9 mouse cellular contexts compared by ENCODE assay signal in the genomic region with DNA sequence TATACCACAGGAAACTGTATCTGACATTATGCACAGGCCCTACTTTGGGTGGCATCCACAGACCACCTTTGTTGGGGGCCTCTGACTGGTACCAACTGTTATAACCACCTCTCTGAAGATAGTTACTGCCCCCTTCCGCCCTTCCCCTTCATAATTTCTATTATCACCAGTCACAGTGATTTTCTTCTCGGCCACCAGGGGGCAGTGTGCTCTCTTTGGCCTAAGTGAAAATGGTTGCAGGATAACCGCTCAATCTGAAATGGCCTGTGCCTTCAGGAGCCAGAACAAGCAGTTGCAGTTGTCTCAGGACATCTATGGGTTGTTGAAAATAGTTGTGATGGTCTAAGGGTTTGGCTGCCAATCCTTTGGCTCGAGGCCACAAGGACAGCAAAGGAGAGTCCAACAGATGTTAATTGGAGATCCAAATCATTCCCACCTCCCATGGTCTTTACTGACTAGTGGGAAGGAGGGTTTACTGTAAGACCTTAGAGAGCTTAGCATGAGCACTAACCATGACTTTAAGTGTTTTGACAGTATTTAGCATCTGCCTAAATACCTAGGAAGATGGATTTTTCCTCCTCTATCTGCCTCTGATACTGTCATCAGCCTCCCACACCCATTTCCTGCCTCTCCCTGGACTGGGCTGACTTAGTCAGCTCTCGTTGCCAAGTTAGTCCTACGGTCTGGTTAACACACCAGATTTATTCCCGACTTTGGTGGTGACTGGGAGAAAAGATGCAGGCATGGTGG. TPM values are rescaled to one million over a fixed set of nuclear protein-coding genes. Genes with fewer than 3 reads are reported as not detected.
DNase-seq lines count a peak whose midpoint lies in the region; ATAC-seq and TF ChIP-seq lines count a peak whose summit lies in the region.
"Had no signal": no experiment of that assay in that cellular context is flagged by ENCODE, and none has a peak within 500 bp of the region (broad histone marks: within the 10 kb centered on the region; RNA-seq: fewer than 3 reads in every experiment).

No protein-coding gene starts in this region.

- TF ChIP-seq POLR2A in bone marrow macrophage, adult 2 months (IDR thresholded peaks at IDR 0.05; ENCODE audit: borderline replicate concordance, low read depth, low read length) = no peak
- no peak for TF ChIP-seq POLR2A in small intestine, adult 2 months (IDR thresholded peaks at IDR 0.05; ENCODE audit: low read depth, low read length)

- ATAC-seq in midbrain, embryonic 14.5 days (ENCODE audit: low FRiP score, low TSS enrichment) = no peak
- ATAC-seq in midbrain, embryonic 16.5 days = no peak
- ATAC-seq in forebrain, embryonic 15.5 days (replicated peaks) = 0 out of 2 replicates have a peak, but pooled peaks have one; percentile 32
- ATAC-seq in liver, embryonic 14.5 days (ENCODE audit: insufficient read depth) = no peak

- H3K9ac ChIP-seq in midbrain, embryonic 14.5 days (replicated peaks; ENCODE audit: low read length) = no peak overlapping the region
- H3K9ac ChIP-seq in midbrain, embryonic 16.5 days (ENCODE audit: low read depth, low read length) = no peak overlapping the region
- no peak overlapping the region for H3K9ac ChIP-seq in forebrain, embryonic 15.5 days (replicated peaks)
- H3K9ac ChIP-seq in liver, embryonic 14.5 days (replicated peaks) = no peak overlapping the region
- H3K9ac ChIP-seq: hindbrain, embryonic 15.5 days had no signal

- 34% methylated on average over 7 of the region's 7 CpGs for WGBS in midbrain, embryonic 14.5 days
- 35% methylated on average over 7 of the region's 7 CpGs for WGBS in midbrain, embryonic 16.5 days
- 33% methylated on average over 7 of the region's 7 CpGs for WGBS in forebrain, embryonic 15.5 days
- 12% methylated on average over 7 of the region's 7 CpGs for WGBS in liver, embryonic 14.5 days (ENCODE audit: insufficient replicate concordance)
- 19% methylated on average over 7 of the region's 7 CpGs for WGBS in small intestine, adult 2 months

- H3K9me3 ChIP-seq in midbrain, embryonic 14.5 days (ENCODE audit: control insufficient read depth, low read length) = no peaks in the 10 kb centered on the region
- H3K9me3 ChIP-seq in midbrain, embryonic 16.5 days (replicated peaks; ENCODE audit: control insufficient read depth, low read length, poor library complexity, severe bottlenecking) = no peaks in the 10 kb centered on the region
- no peaks in the 10 kb centered on the region for H3K9me3 ChIP-seq in forebrain, embryonic 15.5 days
- no peaks in the 10 kb centered on the region for H3K9me3 ChIP-seq in liver, embryonic 14.5 days (ENCODE audit: control insufficient read depth, low read length)
- H3K9me3 ChIP-seq: hindbrain, embryonic 15.5 days had no signal

- H3K4me1 ChIP-seq in midbrain, embryonic 14.5 days (ENCODE audit: control insufficient read depth, insufficient read depth, low read length) = peaks cover 4% of the 10 kb centered on the region; the same call in 1 of the 2 replicates
- H3K4me1 ChIP-seq in midbrain, embryonic 16.5 days (ENCODE audit: control insufficient read depth, insufficient read depth, low read length) = peaks cover 4% of the 10 kb centered on the region
- peaks cover 13% of the 10 kb centered on the region for H3K4me1 ChIP-seq in bone marrow macrophage, adult 2 months (ENCODE audit: control insufficient read depth, insufficient read depth, low read length)
- H3K4me1 ChIP-seq in forebrain, embryonic 15.5 days = peaks cover 6% of the 10 kb centered on the region
- peaks cover 0 to 6% of the 10 kb centered on the region in 2 experiments; a peak in 2 of 4 replicates for H3K4me1 ChIP-seq in liver, embryonic 14.5 days (replicated peaks; ENCODE audit: control insufficient read depth in 2 of 2, insufficient read depth in 2 of 2, low read length in 1 of 2)
- peaks cover 3% of the 10 kb centered on the region; the same call in 1 of the 2 replicates for H3K4me1 ChIP-seq in small intestine, adult 2 months (ENCODE audit: control insufficient read depth, insufficient read depth, insufficient read length, low read length)

- no peak for TF ChIP-seq EP300 in liver, embryonic 14.5 days (IDR thresholded peaks at IDR 0.05; ENCODE audit: low read depth)

- no peak overlapping the region for H3K4me3 ChIP-seq in midbrain, embryonic 14.5 days (replicated peaks; ENCODE audit: low read depth, low read length)
- H3K4me3 ChIP-seq in midbrain, embryonic 16.5 days (ENCODE audit: low read depth, low read length) = no peak overlapping the region
- no peak overlapping the region for H3K4me3 ChIP-seq in bone marrow macrophage, adult 2 months (ENCODE audit: insufficient read depth, low read length)
- H3K4me3 ChIP-seq in forebrain, embryonic 15.5 days = no peak overlapping the region
- H3K4me3 ChIP-seq in liver, embryonic 14.5 days (ENCODE audit: insufficient read depth in 1 of 2, low read depth in 2 of 2, low read length in 2 of 2) = no peak overlapping the region
- H3K4me3 ChIP-seq in small intestine, adult 2 months (ENCODE audit: low read depth, low read length) = no peak overlapping the region
- H3K4me3 ChIP-seq: hindbrain, embryonic 15.5 days had no signal

- H3K27ac ChIP-seq in midbrain, embryonic 14.5 days (replicated peaks; ENCODE audit: low read depth, low read length) = no peak overlapping the region
- no peak overlapping the region for H3K27ac ChIP-seq in midbrain, embryonic 16.5 days (ENCODE audit: low read length)
- no peak overlapping the region for H3K27ac ChIP-seq in bone marrow macrophage, adult 2 months (ENCODE audit: insufficient read depth, low read depth, low read length)
- no peak overlapping the region for H3K27ac ChIP-seq in forebrain, embryonic 15.5 days (replicated peaks)
- H3K27ac ChIP-seq in liver, embryonic 14.5 days = no peak overlapping the region
- no peak overlapping the region for H3K27ac ChIP-seq in small intestine, adult 2 months (ENCODE audit: insufficient read depth, low read depth, low read length)
- H3K27ac ChIP-seq: hindbrain, embryonic 15.5 days had no signal

- TF ChIP-seq CTCF in bone marrow macrophage, adult 2 months (IDR thresholded peaks at IDR 0.05; ENCODE audit: low read depth, low read length) = peak; percentile 81
- peak; percentile 93 for TF ChIP-seq CTCF in liver, embryonic 14.5 days (IDR thresholded peaks at IDR 0.05; ENCODE audit: low read depth)
- TF ChIP-seq CTCF in small intestine, adult 2 months (IDR thresholded peaks at IDR 0.05; ENCODE audit: extremely low read depth, insufficient read length, insufficient replicate concordance, low read depth, low read length) = peak; percentile 77; the same call in 1 of the 2 replicates

- H3K27me3 ChIP-seq in midbrain, embryonic 14.5 days (ENCODE audit: control insufficient read depth, insufficient read depth, low read length) = no peaks in the 10 kb centered on the region
- no peaks in the 10 kb centered on the region for H3K27me3 ChIP-seq in midbrain, embryonic 16.5 days (ENCODE audit: control insufficient read depth, insufficient read depth, low read depth, low read length)
- H3K27me3 ChIP-seq in forebrain, embryonic 15.5 days = no peaks in the 10 kb centered on the region
- H3K27me3 ChIP-seq in liver, embryonic 14.5 days (ENCODE audit: control insufficient read depth, insufficient read depth, low read length) = no peaks in the 10 kb centered on the region
- H3K27me3 ChIP-seq in small intestine, adult 2 months (ENCODE audit: control insufficient read depth, insufficient read depth, low read length) = no peaks in the 10 kb centered on the region
- H3K27me3 ChIP-seq: hindbrain, embryonic 15.5 days had no signal

- peak; percentile 41 to 79 for DNase-seq in adrenal gland, adult (ENCODE audit: inconsistent age in 2 of 2, low spot score in 1 of 2)
- DNase-seq in adrenal gland, adult 8-10 months = no peak
- peak; percentile 88 for DNase-seq in midbrain, embryonic 14.5 days
- peak; percentile 24 to 40 (median 33) for DNase-seq in liver, embryonic 14.5 days (ENCODE audit: low read depth in 3 of 3, low spot score in 3 of 3)

- no peak overlapping the region for H3K4me2 ChIP-seq in midbrain, embryonic 14.5 days (ENCODE audit: low read length)
- no peak overlapping the region for H3K4me2 ChIP-seq in midbrain, embryonic 16.5 days (ENCODE audit: low read length)
- H3K4me2 ChIP-seq in forebrain, embryonic 15.5 days (replicated peaks) = no peak overlapping the region
- no peak overlapping the region for H3K4me2 ChIP-seq in liver, embryonic 14.5 days (ENCODE audit: low read depth)
- H3K4me2 ChIP-seq: hindbrain, embryonic 15.5 days had no signal

- no peaks in the 10 kb centered on the region for H3K36me3 ChIP-seq in midbrain, embryonic 14.5 days (ENCODE audit: control insufficient read depth, insufficient read depth, low read length)
- no peaks in the 10 kb centered on the region for H3K36me3 ChIP-seq in midbrain, embryonic 16.5 days (ENCODE audit: control insufficient read depth, insufficient read depth, low read length)
- no peaks in the 10 kb centered on the region for H3K36me3 ChIP-seq in forebrain, embryonic 15.5 days
- H3K36me3 ChIP-seq in liver, embryonic 14.5 days (replicated peaks; ENCODE audit: control insufficient read depth, insufficient read depth, low read depth) = no peaks in the 10 kb centered on the region
- no peaks in the 10 kb centered on the region for H3K36me3 ChIP-seq in small intestine, adult 2 months (ENCODE audit: control insufficient read depth, insufficient read depth, low read length)
- H3K36me3 ChIP-seq: hindbrain, embryonic 15.5 days had no signal

RNA-seq across cellular contexts. Expression of gene Lrrc27, which starts 4.6 kb away (rescaled TPM):
- total RNA-seq in adrenal gland, adult 8-10 months (2022) = 10 to 100 TPM in 1 of 4 experiments, 1 to 10 TPM in 3; 6.5 to 10.4 (median 7.7) TPM
- 3.5 and 6.1 TPM in 2 replicates for polyA plus RNA-seq in midbrain, embryonic 14.5 days (2014; fragmentation: Nextera tagmentation; extraction: Ambion mirVana)
- 6.2 and 7.0 TPM in 2 replicates for polyA plus RNA-seq in midbrain, embryonic 16.5 days (2015; fragmentation: Nextera tagmentation; extraction: Ambion mirVana)
- polyA plus RNA-seq in bone marrow macrophage, adult 2 months (2012; ENCODE audit: insufficient read depth, insufficient read length, missing spikeins) = 4.6 and 8.9 TPM in 2 replicates
- polyA plus RNA-seq in forebrain, embryonic 15.5 days (2015; fragmentation: Nextera tagmentation; extraction: Ambion mirVana) = 2.8 and 4.7 TPM in 2 replicates
- 0.17 and 0.27 TPM in 2 replicates for polyA plus RNA-seq in liver, embryonic 14.5 days (2012; rRNA removed)
- polyA plus RNA-seq in liver, embryonic 14.5 days (2014; fragmentation: Nextera tagmentation; extraction: Ambion mirVana) = 0.49 and 0.52 TPM in 2 replicates
- polyA plus RNA-seq in small intestine, adult 2 months (2012; rRNA removed) = 0.15 and 1.3 TPM in 2 replicates

RNA-seq across cellular contexts. Expression of gene Stk32c, which starts 4.9 kb away (rescaled TPM):
- 1 to 10 TPM; 4.0 to 6.7 (median 5.4) TPM for total RNA-seq in adrenal gland, adult 8-10 months (2022)
- 0.99 and 3.8 TPM in 2 replicates for polyA plus RNA-seq in midbrain, embryonic 14.5 days (2014; fragmentation: Nextera tagmentation; extraction: Ambion mirVana)
- 3.2 and 3.7 TPM in 2 replicates for polyA plus RNA-seq in midbrain, embryonic 16.5 days (2015; fragmentation: Nextera tagmentation; extraction: Ambion mirVana)
- polyA plus RNA-seq in bone marrow macrophage, adult 2 months (2012; ENCODE audit: insufficient read depth, insufficient read length, missing spikeins) = not detected in 2 replicates
- polyA plus RNA-seq in forebrain, embryonic 15.5 days (2015; fragmentation: Nextera tagmentation; extraction: Ambion mirVana) = 0.93 and 0.98 TPM in 2 replicates
- 0.05 and 0.12 TPM in 2 replicates for polyA plus RNA-seq in liver, embryonic 14.5 days (2012; rRNA removed)
- polyA plus RNA-seq in liver, embryonic 14.5 days (2014; fragmentation: Nextera tagmentation; extraction: Ambion mirVana) = not detected in 2 replicates
- polyA plus RNA-seq in small intestine, adult 2 months (2012; rRNA removed) = 2.5 and 7.7 TPM in 2 replicates

RNA-seq across cellular contexts. Expression of gene Pwwp2b, which starts 40.1 kb away (rescaled TPM):
- 10 to 100 TPM; 13.5 to 20.4 (median 17.0) TPM for total RNA-seq in adrenal gland, adult 8-10 months (2022)
- 3.5 and 4.1 TPM in 2 replicates for polyA plus RNA-seq in midbrain, embryonic 14.5 days (2014; fragmentation: Nextera tagmentation; extraction: Ambion mirVana)
- 4.4 and 5.1 TPM in 2 replicates for polyA plus RNA-seq in midbrain, embryonic 16.5 days (2015; fragmentation: Nextera tagmentation; extraction: Ambion mirVana)
- 11.4 and 13.0 TPM in 2 replicates for polyA plus RNA-seq in bone marrow macrophage, adult 2 months (2012; ENCODE audit: insufficient read depth, insufficient read length, missing spikeins)
- 5.1 and 5.9 TPM in 2 replicates for polyA plus RNA-seq in forebrain, embryonic 15.5 days (2015; fragmentation: Nextera tagmentation; extraction: Ambion mirVana)
- polyA plus RNA-seq in liver, embryonic 14.5 days (2012; rRNA removed) = 1.00 and 1.0 TPM in 2 replicates
- polyA plus RNA-seq in liver, embryonic 14.5 days (2014; fragmentation: Nextera tagmentation; extraction: Ambion mirVana) = 1.3 and 1.4 TPM in 2 replicates
- 5.8 and 19.4 TPM in 2 replicates for polyA plus RNA-seq in small intestine, adult 2 months (2012; rRNA removed)
